Mouse (Mus musculus) forebrain, embryonic 10.5 days (tissue): Measurements from ENCODE around the gene Odf2l. TPM values are rescaled to one million over a fixed set of nuclear protein-coding genes. Genes with fewer than 3 reads are reported as not detected.
A peak's percentile ranks its signal among the peaks of the same experiment; 100 is the strongest.

Experiments used
- DNase-seq: peaks from one replicate; pipeline ENCODE4 v3.0.0-alpha.2; 2017; ENCODE audit warnings: low spot score; ENCODE audit errors: extremely low spot score
- H3K27ac ChIP-seq: fragments of 300-500 bp; sonication (generic); 2 replicates; pipeline ENCODE4 v1.5.1; 2016; ENCODE audit warnings: mild to moderate bottlenecking
- H3K27me3 ChIP-seq: fragments of 300-500 bp; sonication (generic); 2 replicates; pipeline ENCODE4 v1.6.1; 2016; ENCODE audit warnings: mild to moderate bottlenecking; ENCODE audit not compliant: poor library complexity, severe bottlenecking
- H3K36me3 ChIP-seq: fragments of 300-500 bp; sonication (generic); replicated peaks from 2 replicates; pipeline ENCODE4 v1.6.1; 2016; ENCODE audit warnings: mild to moderate bottlenecking, moderate library complexity
- H3K4me1 ChIP-seq: fragments of 300-500 bp; sonication (generic); 2 replicates; pipeline ENCODE4 v1.6.1; 2016
- H3K4me3 ChIP-seq: fragments of 300-500 bp; sonication (generic); 2 replicates; pipeline ENCODE4 v1.5.1; 2016; ENCODE audit warnings: mild to moderate bottlenecking, moderate library complexity
- H3K9me3 ChIP-seq: fragments of 300-500 bp; sonication (generic); 2 replicates; pipeline ENCODE4 v1.6.1; 2016; ENCODE audit warnings: mild to moderate bottlenecking, moderate library complexity
- WGBS: fragments of 180-500 bp; shearing (Covaris S2); methylation state at CpG from one replicate; pipeline ENCODE4 v1.1.7; 2016; 5-methylcytosine and 5-hydroxymethylcytosine counted together
- polyA plus RNA-seq: library from polyadenylated mRNA; unstranded; fragments of >200 nt; fragmentation: Nextera tagmentation; extraction: Ambion mirVana; gene quantifications from 2 replicates; pipeline ENCODE4 v1.2.1, GENCODE M21; 2016

Gene Odf2l
- polyA plus RNA-seq, 1 experiment from 2014 or later, result 21.6 TPM

DNA sequence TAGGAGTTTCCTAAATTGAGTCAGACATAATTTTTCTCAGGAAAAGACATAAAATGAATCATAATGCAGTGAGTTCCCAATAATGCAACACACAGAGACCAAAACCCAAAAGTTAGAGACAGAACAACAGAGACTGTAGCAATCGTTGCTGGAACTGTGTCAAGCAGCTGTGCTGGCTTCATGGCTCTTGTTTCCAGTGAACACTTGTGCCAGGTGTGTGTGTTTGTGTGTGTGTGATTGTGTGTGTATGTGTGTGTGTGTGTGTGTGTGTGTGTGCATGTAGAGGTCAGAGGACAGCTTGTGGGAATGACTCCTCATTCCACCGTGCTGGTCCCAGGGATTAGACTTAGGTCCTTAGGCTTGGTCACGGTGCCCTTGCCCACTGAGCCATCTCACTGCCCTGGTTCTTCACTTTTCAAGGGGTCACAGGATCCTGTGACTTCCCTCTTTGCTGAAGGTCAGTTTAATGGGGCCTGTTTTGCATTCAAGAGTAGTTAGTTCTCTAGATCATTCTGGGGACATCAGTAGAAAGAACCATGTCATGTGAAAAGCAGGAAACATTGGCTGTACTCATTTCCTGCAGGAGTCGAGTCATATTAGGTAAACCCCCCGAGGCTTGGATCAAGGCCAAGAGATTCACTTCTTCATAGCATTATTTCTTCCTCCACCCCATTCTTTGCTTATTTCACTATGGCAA is 13.2 kb upstream of the Odf2l start:
- no peaks in the 10 kb centered on the region for H3K27me3 ChIP-seq
- DNase-seq, result no peak
- H3K4me3 ChIP-seq, result no peak overlapping the region
- H3K36me3 ChIP-seq, result no peaks in the 10 kb centered on the region
- H3K9me3 ChIP-seq, result peaks cover 5% of the 10 kb centered on the region; the same call in 1 of the 2 replicates
- no peaks in the 10 kb centered on the region for H3K4me1 ChIP-seq
- 89% methylated on average over 5 of the region's 5 CpGs for WGBS
- H3K27ac ChIP-seq, result no peak overlapping the region

DNA sequence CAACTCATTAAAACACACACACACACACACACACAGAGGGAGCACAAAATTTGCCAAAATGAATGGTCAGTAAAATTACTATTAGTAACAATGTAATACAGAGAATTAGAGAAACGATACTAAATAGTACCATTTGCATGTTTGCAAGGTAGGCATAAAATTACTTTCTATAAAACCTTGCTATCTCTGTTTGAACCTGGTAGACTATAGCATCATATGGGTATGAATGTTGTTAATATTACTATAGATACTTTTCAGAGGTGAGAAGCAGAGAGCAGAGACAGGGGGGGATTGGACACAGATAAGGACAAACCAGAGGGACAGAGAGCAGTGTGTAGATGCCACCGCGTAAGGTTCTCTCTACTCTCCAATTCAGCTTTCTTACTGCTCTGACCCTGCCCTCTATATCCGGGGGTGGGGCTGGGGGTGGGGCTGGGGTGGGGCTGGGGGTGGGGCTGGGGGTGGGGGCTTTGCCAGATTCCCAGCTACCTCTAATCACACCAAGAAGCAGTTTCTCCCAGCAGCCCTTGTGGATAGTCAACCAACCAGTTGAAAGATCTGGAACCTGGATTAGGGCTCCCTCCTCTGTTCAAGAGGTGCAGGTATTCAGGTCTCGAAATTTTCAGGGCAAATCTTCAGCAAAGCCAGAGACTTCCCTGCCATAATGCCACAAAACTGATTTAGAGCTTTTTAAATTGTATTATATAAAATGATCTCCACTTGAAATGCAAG is 12.4 kb upstream of the Odf2l start:
- H3K9me3 ChIP-seq, result peaks cover 5% of the 10 kb centered on the region; the same call in 1 of the 2 replicates
- H3K4me1 ChIP-seq, result no peaks in the 10 kb centered on the region
- no peak overlapping the region for H3K27ac ChIP-seq
- 85% methylated on average over 5 of the region's 5 CpGs for WGBS
- no peak for DNase-seq
- H3K27me3 ChIP-seq, result no peaks in the 10 kb centered on the region
- no peaks in the 10 kb centered on the region for H3K36me3 ChIP-seq
- H3K4me3 ChIP-seq, result no peak overlapping the region

DNA sequence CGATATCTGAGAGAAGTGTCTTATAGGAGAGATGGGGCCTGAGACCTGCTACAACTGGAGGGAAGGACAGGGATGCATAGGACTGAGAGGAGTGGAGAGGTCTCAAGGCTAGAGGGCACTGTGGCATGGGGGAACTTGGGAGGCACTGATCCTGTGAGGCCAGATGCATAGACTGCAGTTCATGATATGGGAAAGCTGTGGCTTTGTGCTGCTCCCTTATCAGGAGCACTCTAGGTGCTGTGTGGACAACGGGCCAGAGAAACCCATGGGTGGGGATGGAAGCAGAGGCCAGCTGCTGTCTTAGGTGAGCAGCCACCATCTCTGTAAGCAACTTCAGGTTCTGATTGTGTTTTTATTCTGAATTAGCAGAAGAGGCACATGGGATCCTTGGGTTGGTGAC is 3.2 kb upstream of the Odf2l start:
- H3K27ac ChIP-seq, result no peak overlapping the region
- WGBS, result 96% methylated on average over 2 of the region's 2 CpGs
- H3K27me3 ChIP-seq, result no peaks in the 10 kb centered on the region
- H3K36me3 ChIP-seq, result no peaks in the 10 kb centered on the region
- no peak overlapping the region for H3K4me3 ChIP-seq
- H3K4me1 ChIP-seq, result peaks cover 15% of the 10 kb centered on the region
- no peaks in the 10 kb centered on the region for H3K9me3 ChIP-seq
- no peak for DNase-seq

DNA sequence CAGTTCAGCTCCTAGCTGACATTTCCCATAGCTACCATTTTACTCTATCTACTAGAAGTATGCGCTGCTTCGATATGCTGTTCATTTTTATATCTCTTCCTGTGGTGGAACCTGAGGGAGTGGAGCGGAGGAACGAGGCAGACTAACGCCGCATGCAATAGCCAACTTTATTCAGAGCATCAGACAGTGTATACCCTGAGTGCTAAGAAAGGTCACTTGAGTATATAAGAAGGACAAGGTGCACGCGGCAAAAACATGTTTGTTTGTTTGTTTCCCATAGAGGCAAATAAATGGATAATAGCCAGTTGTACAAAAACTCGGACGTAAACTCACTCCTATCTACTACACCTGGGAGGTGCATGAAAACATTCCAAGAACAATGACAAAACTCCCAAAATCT is 751 bp upstream of the Odf2l start:
- WGBS, result 86% methylated on average over 10 of the region's 10 CpGs
- DNase-seq, result no peak
- H3K27ac ChIP-seq, result peak overlapping the region; percentile 99

DNA sequence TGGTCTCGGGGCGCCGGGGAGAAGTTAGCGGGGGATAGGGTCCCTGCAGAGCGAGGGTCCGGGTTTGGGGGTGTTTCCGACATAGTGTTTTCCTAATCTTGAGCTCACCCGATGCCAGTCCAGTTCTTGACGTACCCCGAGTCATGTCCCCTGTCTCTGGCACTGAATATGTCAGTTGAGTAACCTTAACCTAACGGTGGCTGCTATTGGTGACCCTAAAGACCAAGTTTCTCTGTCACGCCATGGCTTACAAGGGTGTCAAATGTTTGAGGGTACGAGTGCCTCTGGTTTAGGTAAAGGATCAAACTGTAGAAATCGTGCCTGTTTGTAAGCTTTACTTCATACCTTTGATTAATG is 592 bp downstream of the Odf2l start:
- no peak for DNase-seq
- Histone ChIP-seq H3K4me1 (peaks cover 15% of the 10 kb centered on the region), H3K27me3 (no peaks in the 10 kb centered on the region), H3K9me3 (no peaks in the 10 kb centered on the region), H3K36me3 (no peaks in the 10 kb centered on the region), H3K4me3 (peak overlapping the region; percentile 80), H3K27ac (peak overlapping the region; percentile 99)
- 6% methylated on average over 14 of the region's 14 CpGs for WGBS

More for the DNA sequence above, 751 bp upstream of the Odf2l start:
- no peaks in the 10 kb centered on the region for H3K36me3 ChIP-seq
- H3K27me3 ChIP-seq, result no peaks in the 10 kb centered on the region
- H3K4me3 ChIP-seq, result peak overlapping the region; percentile 80
- H3K4me1 ChIP-seq, result peaks cover 15% of the 10 kb centered on the region
- H3K9me3 ChIP-seq, result no peaks in the 10 kb centered on the region

DNA sequence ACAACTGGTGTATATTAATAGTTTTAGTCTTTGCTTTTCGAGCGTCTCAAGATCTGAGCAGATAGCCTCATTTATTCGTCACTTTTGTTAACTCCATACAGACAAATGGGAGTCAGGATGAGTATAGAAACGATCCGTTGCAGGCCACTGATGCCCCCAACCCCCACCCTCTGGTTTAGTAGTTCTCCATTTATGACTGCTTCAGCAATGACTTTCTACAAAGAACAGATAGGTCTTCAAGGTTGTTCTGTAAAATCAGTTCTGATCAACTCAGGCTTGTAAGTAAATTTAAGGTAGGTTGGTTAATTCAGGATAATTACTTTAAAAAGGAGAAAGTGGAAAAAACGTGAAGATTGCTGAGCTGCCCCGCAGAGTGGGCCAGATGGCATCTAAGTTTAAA is 1.0 kb downstream of the Odf2l start:
- Histone ChIP-seq H3K4me1 (peaks cover 15% of the 10 kb centered on the region), H3K4me3 (peak overlapping the region; percentile 80), H3K27me3 (no peaks in the 10 kb centered on the region), H3K9me3 (no peaks in the 10 kb centered on the region), H3K36me3 (peaks cover 4% of the 10 kb centered on the region; the same call in 1 of the 2 replicates), H3K27ac (peak overlapping the region; percentile 99; the same call in 1 of the 2 replicates)
- DNase-seq, result no peak
- WGBS, result 80% methylated on average over 7 of the region's 7 CpGs

DNA sequence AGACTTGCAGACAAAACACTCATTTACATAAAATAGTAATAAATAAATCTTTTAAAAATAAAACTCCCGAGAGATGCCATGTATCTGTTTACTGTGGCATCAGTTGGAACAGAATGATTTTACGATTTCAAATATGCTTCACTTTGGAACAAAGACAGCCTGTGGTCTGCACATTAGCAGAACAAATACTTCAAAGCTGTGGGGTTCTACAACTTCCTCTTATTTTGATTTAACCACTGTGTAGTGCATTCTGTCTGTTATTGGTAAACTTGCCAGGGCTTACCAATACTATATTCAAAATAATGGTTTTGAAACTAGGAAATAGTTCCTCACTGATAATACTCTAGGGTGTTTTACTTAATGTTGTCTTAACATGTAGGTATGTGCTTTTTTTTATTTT is 8.2 kb downstream of the Odf2l start:
- Histone ChIP-seq H3K4me1 (no peaks in the 10 kb centered on the region), H3K4me3 (no peak overlapping the region), H3K9me3 (no peaks in the 10 kb centered on the region), H3K27ac (no peak overlapping the region), H3K36me3 (peaks cover 40% of the 10 kb centered on the region), H3K27me3 (no peaks in the 10 kb centered on the region)
- DNase-seq, result no peak
- WGBS, result 90% methylated on average over 2 of the region's 2 CpGs

DNA sequence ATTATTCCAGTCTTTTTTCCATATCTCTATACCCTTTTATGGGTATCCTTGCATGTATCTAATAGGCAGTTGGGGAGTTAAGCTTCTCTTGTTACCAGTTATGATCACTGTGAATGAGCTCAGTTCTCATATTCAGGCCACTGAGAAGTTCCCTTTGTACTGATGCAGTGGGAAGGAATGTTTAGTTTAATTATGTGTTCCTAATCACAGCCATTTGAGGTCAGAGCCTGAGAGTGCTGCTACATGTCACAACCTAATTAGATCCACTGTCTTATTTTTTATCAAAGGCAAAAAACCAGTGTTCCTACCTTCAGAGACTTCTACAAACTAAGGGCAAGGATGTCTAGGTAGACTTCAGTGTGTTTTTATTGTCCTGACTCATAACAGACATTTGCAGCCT is 11.0 kb downstream of the Odf2l start:
- H3K4me3 ChIP-seq, result no peak overlapping the region
- H3K27me3 ChIP-seq, result no peaks in the 10 kb centered on the region
- no peak for DNase-seq
- H3K27ac ChIP-seq, result no peak overlapping the region
- H3K36me3 ChIP-seq, result peaks cover 63% of the 10 kb centered on the region
- H3K9me3 ChIP-seq, result no peaks in the 10 kb centered on the region
- no peaks in the 10 kb centered on the region for H3K4me1 ChIP-seq

DNA sequence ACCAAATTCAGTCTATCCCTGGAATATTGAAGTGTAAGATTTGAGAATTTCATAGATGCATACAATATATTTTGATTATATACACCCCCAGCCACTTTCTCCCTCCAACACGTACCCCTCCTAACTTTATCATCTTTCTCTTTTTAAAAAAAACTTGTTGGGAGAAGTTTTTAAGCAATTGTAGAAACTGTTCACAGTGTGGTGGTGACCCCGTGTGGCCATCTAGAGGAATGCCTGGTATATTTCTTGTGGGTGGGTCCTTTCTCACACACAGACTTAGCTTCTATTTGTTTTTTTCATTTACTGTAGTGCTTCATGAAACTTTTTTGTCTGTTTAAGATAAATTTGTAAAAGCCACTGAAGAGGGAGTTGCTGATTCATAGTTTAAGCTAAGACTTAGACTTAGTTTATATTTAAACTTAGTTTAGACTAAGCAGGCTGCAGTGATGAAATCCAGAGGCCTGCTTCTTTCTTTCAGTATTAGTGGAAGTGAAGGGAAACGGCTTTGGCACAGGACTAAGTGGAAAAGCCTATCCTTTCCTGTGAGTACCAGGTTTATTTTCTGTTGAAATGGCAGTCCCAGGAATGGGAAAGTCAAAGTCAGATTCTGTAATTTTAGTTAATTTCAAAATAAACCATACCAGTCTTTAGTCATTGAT is 13.0 kb downstream of the Odf2l start:
- WGBS, result 43% methylated on average over 3 of the region's 3 CpGs
- Histone ChIP-seq H3K9me3 (no peaks in the 10 kb centered on the region), H3K27me3 (no peaks in the 10 kb centered on the region), H3K36me3 (peaks cover 64% of the 10 kb centered on the region), H3K4me1 (no peaks in the 10 kb centered on the region), H3K4me3 (no peak overlapping the region), H3K27ac (no peak overlapping the region)
- DNase-seq, result no peak

DNA sequence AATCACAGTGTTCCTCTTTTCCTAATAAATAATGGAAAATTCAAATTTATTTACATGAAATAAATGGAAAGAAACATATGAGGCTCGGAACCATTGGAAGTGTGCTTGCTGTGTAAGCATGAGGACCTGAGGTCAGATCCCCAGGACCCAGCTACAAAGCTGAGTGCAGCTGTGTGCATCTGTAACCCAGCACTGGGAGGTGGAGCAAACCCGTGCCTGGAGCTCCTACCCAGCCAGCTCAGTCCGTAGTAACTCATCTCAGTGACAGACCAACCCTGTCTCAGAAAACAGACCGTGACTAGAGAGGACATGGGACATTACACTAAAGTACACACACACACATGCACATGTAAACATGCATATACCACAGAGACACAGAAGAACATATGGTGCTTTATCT is 21.8 kb downstream of the Odf2l start:
- Histone ChIP-seq H3K36me3 (peaks cover 24% of the 10 kb centered on the region), H3K4me3 (no peak overlapping the region), H3K27ac (no peak overlapping the region), H3K27me3 (no peaks in the 10 kb centered on the region), H3K9me3 (no peaks in the 10 kb centered on the region), H3K4me1 (no peaks in the 10 kb centered on the region)
- 96% methylated on average over 4 of the region's 4 CpGs for WGBS
- no peak for DNase-seq

DNA sequence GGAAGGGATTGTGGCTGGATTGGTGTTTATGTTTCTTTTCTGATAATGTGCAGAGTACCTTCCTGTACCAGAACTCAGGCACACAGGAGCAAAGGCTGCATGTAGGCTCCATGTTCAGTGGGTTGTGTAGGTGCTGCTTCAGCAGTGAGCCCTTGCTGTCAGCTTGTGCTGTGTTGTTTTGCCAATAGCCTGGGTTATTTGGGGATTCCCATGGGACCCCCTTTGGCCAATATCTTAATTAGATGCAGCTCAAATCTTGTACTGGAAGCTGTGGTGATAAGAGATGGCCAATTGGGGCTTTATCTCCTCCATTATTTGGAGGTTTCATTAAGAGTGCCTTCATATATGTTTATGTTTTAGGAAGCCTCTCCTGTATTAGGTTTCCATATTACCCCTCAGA is 24.5 kb downstream of the Odf2l start:
- H3K9me3 ChIP-seq, result no peaks in the 10 kb centered on the region
- peaks cover 31% of the 10 kb centered on the region for H3K36me3 ChIP-seq
- no peak for DNase-seq
- no peak overlapping the region for H3K27ac ChIP-seq
- no peaks in the 10 kb centered on the region for H3K4me1 ChIP-seq
- no peak overlapping the region for H3K4me3 ChIP-seq
- no peaks in the 10 kb centered on the region for H3K27me3 ChIP-seq

DNA sequence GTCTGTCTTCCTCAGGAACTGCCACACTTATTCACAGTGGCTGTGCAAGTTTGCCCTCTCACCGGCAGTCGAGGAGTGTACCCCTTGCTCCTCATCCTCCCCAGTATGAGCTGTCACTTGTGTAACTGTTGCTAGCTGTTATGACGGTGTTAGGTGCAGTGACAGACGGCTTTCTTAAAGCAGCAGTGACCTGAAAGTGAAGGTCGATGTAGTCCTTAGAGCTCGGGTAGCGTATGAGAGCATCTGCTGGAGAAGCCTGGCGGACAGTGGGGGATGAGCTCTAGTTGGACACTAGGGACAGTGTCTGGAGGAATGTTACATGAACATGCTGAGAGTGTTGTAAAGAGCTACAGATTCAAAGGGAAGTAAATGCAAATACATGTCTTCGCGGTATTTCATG is 25.5 kb downstream of the Odf2l start:
- H3K9me3 ChIP-seq, result no peaks in the 10 kb centered on the region
- WGBS, result 90% methylated on average over 10 of the region's 10 CpGs
- DNase-seq, result no peak
- no peaks in the 10 kb centered on the region for H3K4me1 ChIP-seq
- no peak overlapping the region for H3K4me3 ChIP-seq
- peaks cover 28% of the 10 kb centered on the region for H3K36me3 ChIP-seq
- no peaks in the 10 kb centered on the region for H3K27me3 ChIP-seq
- no peak overlapping the region for H3K27ac ChIP-seq

DNA sequence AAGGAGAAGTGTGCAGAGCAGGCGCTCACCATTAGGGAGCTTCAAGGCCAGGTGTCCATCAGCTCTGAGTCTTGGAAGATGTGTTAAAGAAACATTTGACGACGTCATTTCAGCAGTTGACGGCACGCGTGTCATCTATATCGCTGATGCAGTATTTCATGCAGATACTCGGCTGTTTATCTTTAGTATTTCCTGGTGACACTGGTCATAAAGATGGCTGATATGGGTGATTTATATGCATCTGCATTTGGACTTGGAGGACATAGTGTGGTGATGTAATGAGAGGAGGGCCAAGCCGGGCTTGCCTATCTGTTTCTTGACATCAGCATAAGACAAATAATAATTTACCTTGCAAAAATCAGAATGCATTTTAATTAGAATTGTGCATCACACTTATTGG is 28.5 kb downstream of the Odf2l start:
- Histone ChIP-seq H3K4me1 (no peaks in the 10 kb centered on the region), H3K27me3 (no peaks in the 10 kb centered on the region), H3K27ac (no peak overlapping the region), H3K36me3 (peaks cover 41% of the 10 kb centered on the region), H3K4me3 (no peak overlapping the region), H3K9me3 (no peaks in the 10 kb centered on the region)
- DNase-seq, result no peak
- 95% methylated on average over 9 of the region's 9 CpGs for WGBS
